Mouse (Mus musculus): ENCODE results near the gene Cdc42ep4.

Cdc42ep4 gene

GRCm38 (mm10) chr11:113691318-113691717, 60.4 kb downstream of the Cdc42ep4 start:
- in situ Hi-C loops (cut with MboI; ENCODE audit: low sequenced_read_pairs) = loop anchor here (25.0 kb wide), 1 partner anchor 971 kb away; the partner anchor contains the start of gene Rpl38

GRCm38 (mm10) chr11:113690506-113690905, 61.2 kb downstream of the Cdc42ep4 start:
- in situ Hi-C loops (cut with MboI; ENCODE audit: low sequenced_read_pairs) = loop anchor here (25.0 kb wide), 1 partner anchor 972 kb away; the partner anchor contains the start of gene Rpl38

GRCm38 (mm10) chr11:113687031-113687430, 64.7 kb downstream of the Cdc42ep4 start:
- in situ Hi-C loops (cut with MboI; ENCODE audit: low sequenced_read_pairs) = loop anchor here (25.0 kb wide), 1 partner anchor 975 kb away; the partner anchor contains the start of gene Rpl38

GRCm38 (mm10) chr11:113684707-113685426, 66.8 kb downstream of the Cdc42ep4 start:
- in situ Hi-C loops (cut with MboI; ENCODE audit: low sequenced_read_pairs) = loop anchor here (25.0 kb wide), 1 partner anchor 977 kb away; the partner anchor contains the start of gene Rpl38

- in situ Hi-C loops (cut with MboI; ENCODE audit: low sequenced_read_pairs) = loop anchor here (25.0 kb wide), 1 partner anchor 978 kb away; the partner anchor contains the start of gene Rpl38
These were observed 67.5 kb downstream of the Cdc42ep4 start, which contains the start of the genes Fam104a and D11Wsu47e for GRCm38 (mm10) chr11:113683957-113684706. Fam104a (minus strand) TSS chr11:113684155. D11Wsu47e (plus strand) TSS chr11:113684412.

GRCm38 (mm10) chr11:113683627-113683956, 68.1 kb downstream of the Cdc42ep4 start:
- in situ Hi-C loops (cut with MboI; ENCODE audit: low sequenced_read_pairs) = loop anchor here (25.0 kb wide), 1 partner anchor 979 kb away; the partner anchor contains the start of gene Rpl38

- in situ Hi-C loops (cut with MboI; ENCODE audit: low sequenced_read_pairs) = loop anchor here (25.0 kb wide), 1 partner anchor 979 kb away; the partner anchor contains the start of gene Rpl38
These were observed 68.6 kb downstream of the Cdc42ep4 start for GRCm38 (mm10) chr11:113682897-113683626.

- in situ Hi-C loops (cut with MboI; ENCODE audit: low sequenced_read_pairs) = loop anchor here (25.0 kb wide), 1 partner anchor 980 kb away; the partner anchor contains the start of gene Rpl38
These were observed 69.7 kb downstream of the Cdc42ep4 start for GRCm38 (mm10) chr11:113681979-113682378.

GRCm38 (mm10) chr11:113680954-113681353, 70.7 kb downstream of the Cdc42ep4 start:
- in situ Hi-C loops (cut with MboI; ENCODE audit: low sequenced_read_pairs) = loop anchor here (25.0 kb wide), 1 partner anchor 981 kb away; the partner anchor contains the start of gene Rpl38

GRCm38 (mm10) chr11:113678373-113678772, 73.3 kb downstream of the Cdc42ep4 start:
- in situ Hi-C loops (cut with MboI; ENCODE audit: low sequenced_read_pairs) = loop anchor here (25.0 kb wide), 1 partner anchor 984 kb away; the partner anchor contains the start of gene Rpl38

- in situ Hi-C loops (cut with MboI; ENCODE audit: low sequenced_read_pairs) = loop anchor here (25.0 kb wide), 1 partner anchor 985 kb away; the partner anchor contains the start of gene Rpl38
These were observed 74.3 kb downstream of the Cdc42ep4 start for GRCm38 (mm10) chr11:113677378-113677777.
